Mouse (Mus musculus) myocyte (in vitro differentiated cells): ENCODE measurements at regions not wholly inside any gene's neighbourhood (a gene's known extent, or its start where the extent isn't known, plus 50 kb on each side); places are given as distances from the start of the nearest gene placed in this dataset.

Source experiments
- POLR2A ChIP-seq: IDR thresholded peaks from one replicate; pipeline ENCODE4 v1.6.1; 2011; ENCODE audit warnings: low read depth, mild to moderate bottlenecking, control low read depth, moderate library complexity; ENCODE audit not compliant: insufficient read length
- TCF12 ChIP-seq: IDR thresholded peaks from one replicate; pipeline ENCODE4 v1.6.1; 2011; ENCODE audit warnings: mild to moderate bottlenecking, control low read depth; ENCODE audit not compliant: poor library complexity, insufficient read depth, severe bottlenecking

GRCm38 (mm10) chr12:77054211-77054610, 92.2 kb upstream of the Max start:
- no peak for TF ChIP-seq TCF12
- no peak for TF ChIP-seq POLR2A
